Mouse (Mus musculus) frontal cortex, postnatal 14 days (tissue): Measurements from ENCODE around the gene Dlg2.

Experiments used
- DNase-seq, 2 experiments: peaks; one replicate each; pipeline ENCODE4 v3.0.0; 2022; ENCODE audit warnings: low spot score in 2 of 2

Dlg2 gene

GRCm38 (mm10) chr7:91262031-91262951 lies 785.8 kb downstream of the Dlg2 start:
- peak; percentile 26 to 29 for DNase-seq

GRCm38 (mm10) chr7:91262998-91263397 lies 786.5 kb downstream of the Dlg2 start:
- DNase-seq = peak in 1 of 2 experiments; percentile 19

GRCm38 (mm10) chr7:91267764-91268163 lies 791.3 kb downstream of the Dlg2 start:
- DNase-seq = no peak

DNA sequence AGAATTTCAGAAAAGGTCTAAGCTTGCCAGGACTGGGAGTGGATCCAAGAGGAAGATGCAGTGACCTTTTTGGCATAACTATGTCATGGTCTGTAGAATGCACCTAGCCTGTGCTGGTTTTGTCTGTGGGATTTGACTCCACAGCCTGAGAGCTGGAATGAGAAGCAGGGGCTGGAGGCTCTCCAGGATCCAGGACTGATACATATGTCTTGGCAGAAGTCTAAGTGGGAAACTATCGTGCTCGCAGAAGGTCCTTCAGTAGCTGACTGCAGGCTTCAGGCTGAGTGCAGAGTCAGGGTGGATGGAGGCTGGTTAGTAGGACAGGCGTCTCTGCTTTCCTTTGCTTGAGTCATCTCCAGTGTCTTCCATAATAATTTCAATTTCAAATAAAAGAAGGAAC lies 807.7 kb downstream of the Dlg2 start:
- DNase-seq = peak; percentile 36 to 38

- DNase-seq = no peak
Measured at GRCm38 (mm10) chr7:91288324-91288723, 811.9 kb downstream of the Dlg2 start.

GRCm38 (mm10) chr7:91296127-91296526 lies 819.7 kb downstream of the Dlg2 start:
- DNase-seq = peak in 1 of 2 experiments; percentile 29

DNA sequence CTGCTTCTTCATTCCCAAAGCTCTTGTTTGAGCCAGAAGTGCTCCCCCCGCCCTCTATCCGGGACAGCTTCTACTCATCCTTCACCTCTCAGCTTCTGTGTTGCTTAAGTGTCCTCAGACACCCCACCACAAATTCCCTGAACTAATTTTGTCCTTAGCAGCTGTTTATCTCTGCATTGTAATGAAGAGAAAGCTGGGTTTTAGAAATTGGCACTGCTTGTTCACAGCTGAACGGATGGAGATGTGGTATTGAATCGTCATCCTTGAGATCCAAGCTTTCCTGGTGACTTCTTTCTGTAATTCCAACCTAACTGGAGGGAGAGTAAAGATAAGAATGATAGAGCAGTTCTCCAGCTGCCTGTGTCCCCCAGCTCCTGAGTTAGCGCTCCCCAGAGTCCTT lies 834.7 kb downstream of the Dlg2 start:
- no peak for DNase-seq

GRCm38 (mm10) chr7:91345073-91345472 lies 868.6 kb downstream of the Dlg2 start:
- no peak for DNase-seq

GRCm38 (mm10) chr7:91369821-91370321 lies 893.4 kb downstream of the Dlg2 start:
- peak; percentile 25 to 33 for DNase-seq

GRCm38 (mm10) chr7:91382281-91382680 lies 905.8 kb downstream of the Dlg2 start:
- no peak for DNase-seq

DNA sequence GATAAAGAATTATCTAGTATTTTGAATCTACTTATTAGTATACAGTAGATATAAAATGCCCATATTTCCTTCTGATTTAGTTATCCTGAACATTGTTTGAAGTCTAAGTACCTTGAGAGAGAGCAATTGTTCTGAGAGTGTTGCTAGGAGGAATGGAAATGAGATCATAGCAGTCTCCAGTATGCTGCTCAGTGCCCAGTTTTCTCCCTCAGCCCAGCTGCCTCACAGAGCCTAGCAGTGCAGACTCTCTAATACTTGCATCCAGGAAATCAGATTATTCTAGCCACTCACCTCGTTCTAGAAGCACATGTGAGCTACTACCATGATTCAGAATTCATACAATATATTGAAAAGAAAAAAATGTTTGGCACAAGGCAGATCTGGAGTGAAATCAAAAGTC lies 907.4 kb downstream of the Dlg2 start:
- DNase-seq = no peak

DNA sequence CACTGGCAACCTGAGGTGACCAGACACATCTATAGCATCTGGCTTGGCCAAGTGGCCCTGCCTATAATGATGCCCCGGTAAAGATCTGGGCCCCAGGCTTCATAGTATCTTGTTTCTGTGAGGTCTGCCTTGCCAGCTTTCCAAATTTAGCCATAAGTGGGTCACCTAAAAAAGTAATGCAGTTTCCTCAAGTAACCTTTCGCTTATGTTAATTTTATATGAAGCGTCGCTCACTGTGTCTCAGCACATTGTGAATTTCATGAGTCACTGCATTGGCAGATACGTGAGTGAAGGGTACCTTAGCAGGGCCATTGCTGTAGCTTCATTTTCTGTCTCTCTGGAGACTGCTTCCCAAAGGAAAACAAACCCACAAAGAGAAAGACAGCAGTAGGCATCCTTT lies 912.8 kb downstream of the Dlg2 start:
- no peak for DNase-seq

DNA sequence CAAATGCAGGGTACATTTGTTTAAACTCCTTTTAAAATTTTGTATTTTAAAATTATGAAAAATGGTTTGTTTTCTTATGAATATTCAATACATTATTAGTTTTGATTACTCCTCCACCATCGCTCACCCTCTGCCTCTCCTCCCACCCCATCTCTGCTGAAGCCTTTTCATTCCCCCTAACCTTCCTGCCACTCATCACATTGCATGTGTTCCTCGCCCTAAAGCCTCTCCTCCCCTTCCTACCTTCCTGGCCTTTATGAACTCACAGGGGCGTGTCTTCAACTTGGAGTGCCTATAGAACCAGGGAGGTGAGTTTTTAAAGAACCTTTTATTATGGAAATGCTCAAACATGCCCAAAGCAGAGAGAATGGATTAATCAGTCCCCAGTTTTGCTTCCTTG lies 921.4 kb downstream of the Dlg2 start:
- no peak for DNase-seq

DNA sequence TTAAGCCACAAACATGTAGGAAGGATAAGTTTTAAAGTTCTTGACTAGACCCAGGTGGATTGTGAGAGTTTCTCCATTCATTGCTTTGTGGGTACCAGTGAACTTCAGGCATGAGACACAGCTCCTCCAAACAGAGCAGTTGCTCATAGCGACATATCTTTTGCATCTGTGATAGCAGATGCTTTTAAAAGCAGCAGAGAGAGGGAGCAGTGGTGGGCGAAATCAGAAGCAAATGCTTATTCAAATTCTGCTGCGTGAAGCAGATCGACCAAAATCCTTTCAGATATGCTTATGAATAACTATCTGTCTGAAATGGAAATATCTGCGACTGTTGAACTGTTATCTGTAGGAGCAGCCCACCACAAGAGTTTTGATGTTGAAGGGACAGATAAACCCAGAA lies 935.6 kb downstream of the Dlg2 start:
- no peak for DNase-seq

DNA sequence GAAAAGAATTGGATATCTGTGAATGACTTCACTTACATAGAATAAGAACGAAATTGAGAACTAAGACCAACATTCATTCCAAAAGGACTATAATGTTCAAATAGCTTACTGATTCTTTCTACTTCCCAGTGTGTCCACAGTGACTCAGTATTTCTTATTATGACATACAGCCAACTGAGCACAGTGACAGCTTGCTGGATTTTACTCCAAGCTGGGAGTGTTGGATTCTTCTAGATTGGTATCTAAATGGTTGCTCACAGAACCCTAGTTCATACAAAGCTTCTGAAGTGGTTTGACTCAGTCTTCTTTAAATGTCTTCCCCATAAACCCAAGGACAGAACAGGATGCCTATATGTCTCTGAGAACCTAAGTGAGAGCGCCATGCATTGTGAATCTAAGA lies 937.7 kb downstream of the Dlg2 start:
- DNase-seq = no peak

- DNase-seq = no peak
Measured at GRCm38 (mm10) chr7:91414749-91415148, 938.3 kb downstream of the Dlg2 start.

- DNase-seq = no peak
Measured at GRCm38 (mm10) chr7:91420215-91420614, 943.7 kb downstream of the Dlg2 start.

GRCm38 (mm10) chr7:91423784-91424183 lies 947.3 kb downstream of the Dlg2 start:
- DNase-seq = no peak

DNA sequence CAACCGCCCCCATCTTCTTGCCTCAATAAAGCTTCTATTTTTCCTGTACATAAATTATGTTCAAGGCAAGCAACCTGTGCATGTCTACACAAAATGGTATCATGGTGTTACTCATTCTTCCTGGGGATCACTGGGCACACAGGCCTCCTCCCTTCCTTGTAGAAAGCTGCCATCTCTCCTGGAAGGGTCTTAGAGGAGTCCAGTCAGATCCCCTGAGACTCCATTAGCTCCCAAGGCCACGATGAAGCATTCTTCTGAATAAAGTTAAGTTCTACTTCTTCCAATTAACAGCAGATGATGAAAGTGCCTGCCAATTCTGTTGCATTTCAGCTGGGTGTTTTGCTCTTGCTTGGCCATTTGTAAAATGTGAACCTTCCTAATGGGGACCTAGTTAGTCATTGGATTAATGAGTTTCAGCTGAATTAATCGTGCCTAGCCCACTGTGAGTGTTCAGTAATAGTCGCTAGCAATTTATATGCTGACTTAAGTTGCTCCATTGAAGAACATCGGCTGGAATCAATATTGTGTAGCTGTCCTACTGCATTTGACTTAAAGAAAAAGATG lies 953.3 kb downstream of the Dlg2 start:
- DNase-seq = no peak

DNA sequence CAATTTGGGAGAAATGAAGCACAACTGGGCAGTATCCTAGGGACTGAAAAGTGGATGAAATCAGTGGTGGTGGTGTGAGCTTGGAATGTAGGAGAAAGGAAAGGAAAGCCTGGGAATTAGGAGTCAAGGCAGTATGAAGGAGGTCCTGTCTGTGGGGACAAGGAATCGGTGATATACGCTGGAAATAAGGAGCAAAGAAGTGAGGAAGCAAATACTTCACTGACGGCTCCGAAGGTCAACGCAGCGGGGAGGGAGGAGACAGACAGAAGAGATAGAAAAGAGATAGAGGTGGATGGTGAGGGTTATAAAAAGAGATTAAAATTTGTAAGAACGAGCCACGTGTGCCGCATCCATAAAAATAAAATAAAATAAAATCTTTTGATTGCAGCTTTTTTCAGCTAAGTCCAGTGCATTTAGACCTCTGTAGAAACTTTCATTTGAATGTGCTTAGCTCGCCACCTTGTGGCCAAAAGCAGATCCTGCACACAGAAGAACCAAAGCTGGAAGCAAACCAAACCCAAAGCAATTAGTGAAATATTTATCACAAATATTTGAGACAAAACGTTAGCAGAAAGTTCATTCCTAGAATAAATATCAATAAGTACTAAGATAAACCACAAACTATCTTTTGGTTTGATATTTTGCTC lies 955.2 kb downstream of the Dlg2 start:
- DNase-seq = peak in 1 of 2 experiments; percentile 65

DNA sequence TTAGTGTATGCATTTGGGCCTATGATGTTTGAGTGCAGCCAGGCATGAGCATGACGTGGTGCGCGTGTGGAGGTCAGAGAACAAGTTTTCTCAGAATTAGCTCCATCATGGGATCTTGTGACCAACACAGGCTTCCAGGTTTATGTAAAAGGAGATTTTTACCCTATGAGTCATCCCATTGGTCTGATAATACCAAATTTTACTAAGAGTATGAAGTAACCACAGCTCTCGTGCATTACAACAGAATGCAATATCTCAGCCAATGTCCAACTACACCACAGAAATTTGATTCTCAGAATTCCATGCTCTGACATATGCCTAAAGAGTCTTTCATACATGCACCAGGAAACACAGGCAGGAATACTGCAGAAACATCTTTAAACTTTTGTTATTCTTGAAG lies 956.1 kb downstream of the Dlg2 start:
- no peak for DNase-seq

GRCm38 (mm10) chr7:91434739-91435138 lies 958.3 kb downstream of the Dlg2 start:
- DNase-seq = no peak

GRCm38 (mm10) chr7:91440326-91440725 lies 963.9 kb downstream of the Dlg2 start:
- DNase-seq = no peak
